Mouse (Mus musculus): ENCODE measurements around the gene Hnrnpf. TPM values are rescaled to one million over a fixed set of nuclear protein-coding genes. Genes with fewer than 3 reads are reported as not detected.

Gene Hnrnpf
- polyA plus RNA-seq, 1 experiment from 2014 or later, result 487 TPM

DNA sequence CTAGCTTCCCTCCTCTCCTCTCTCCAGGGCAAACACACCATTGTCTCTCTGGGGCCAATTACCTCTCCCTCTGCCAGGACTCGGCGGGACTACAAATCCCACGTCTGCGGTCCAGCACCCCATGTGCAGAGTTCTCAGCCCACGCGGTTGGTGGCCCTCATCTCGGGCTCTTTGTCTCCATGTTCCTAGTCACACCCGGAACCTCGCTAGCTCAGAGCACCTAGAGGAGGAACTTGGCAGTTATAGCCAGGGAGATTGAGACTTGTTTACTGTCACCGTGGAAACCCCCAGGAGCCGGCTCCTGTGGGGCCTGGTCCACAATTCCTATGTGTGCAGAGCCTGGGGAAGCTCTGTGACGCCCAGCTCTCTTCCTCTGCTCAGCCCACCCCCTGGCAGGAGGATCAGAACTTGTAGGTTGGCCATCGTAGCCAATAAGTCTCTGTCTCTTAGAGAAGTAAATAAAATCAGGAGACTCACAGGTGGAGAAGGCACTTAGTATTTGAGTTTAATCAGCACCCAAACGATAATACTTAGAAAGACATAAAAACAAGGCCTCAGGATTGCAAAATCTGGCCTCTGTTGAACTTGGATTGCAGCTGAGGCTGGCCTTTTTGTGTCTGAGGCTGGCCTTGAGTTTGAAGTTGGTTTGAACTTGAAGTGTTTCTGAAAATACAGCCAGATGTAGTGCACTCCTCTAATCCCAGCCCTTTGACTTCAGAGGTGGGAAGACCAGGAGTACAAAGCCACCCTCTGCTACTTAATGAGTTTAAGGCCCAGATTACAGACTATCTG, 8.6 kb upstream of the Hnrnpf start:
- H3K4me1 ChIP-seq (replicated peaks), result peaks cover 54% of the 10 kb centered on the region
- 46% methylated on average over 14 of the region's 14 CpGs for WGBS (ENCODE audit: insufficient replicate concordance)
- H3K27me3 ChIP-seq, result no peaks in the 10 kb centered on the region
- H3K9ac ChIP-seq, result no peak overlapping the region
- ATAC-seq (ENCODE audit: insufficient read depth), result no peak
- H3K4me3 ChIP-seq (replicated peaks), result no peak overlapping the region
- H3K4me2 ChIP-seq, result no peak overlapping the region
- H3K9me3 ChIP-seq (replicated peaks), result no peaks in the 10 kb centered on the region
- H3K36me3 ChIP-seq (replicated peaks), result no peaks in the 10 kb centered on the region
- H3K27ac ChIP-seq (replicated peaks), result no peak overlapping the region

DNA sequence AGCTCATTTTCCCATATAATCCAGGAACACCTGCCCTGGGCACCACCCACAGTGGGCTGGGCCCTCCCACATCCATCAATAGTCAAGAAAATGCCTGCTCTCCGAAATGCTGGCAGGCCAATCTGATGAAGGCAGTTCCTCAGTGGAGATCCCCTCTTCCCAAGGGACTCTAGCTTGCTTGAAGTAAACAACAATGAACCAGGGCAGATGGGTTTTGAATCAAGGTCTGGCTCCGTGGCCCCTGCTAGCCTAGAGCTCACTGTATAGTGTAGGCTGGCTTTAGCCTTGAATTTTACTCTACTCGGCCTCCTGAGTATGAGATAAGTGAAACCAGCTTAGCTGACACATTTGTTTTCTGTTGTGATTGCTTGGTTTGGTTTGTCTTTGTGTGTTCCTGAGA, 7.7 kb upstream of the Hnrnpf start:
- no peak overlapping the region for H3K27ac ChIP-seq (replicated peaks)
- no peaks in the 10 kb centered on the region for H3K9me3 ChIP-seq (replicated peaks)
- H3K4me3 ChIP-seq (replicated peaks), result no peak overlapping the region
- ATAC-seq (ENCODE audit: insufficient read depth), result no peak
- 56% methylated on average over 3 of the region's 3 CpGs for WGBS (ENCODE audit: insufficient replicate concordance)
- no peak overlapping the region for H3K9ac ChIP-seq
- no peak overlapping the region for H3K4me2 ChIP-seq
- peaks cover 46% of the 10 kb centered on the region for H3K4me1 ChIP-seq (replicated peaks)
- H3K27me3 ChIP-seq, result no peaks in the 10 kb centered on the region
- H3K36me3 ChIP-seq (replicated peaks), result no peaks in the 10 kb centered on the region

DNA sequence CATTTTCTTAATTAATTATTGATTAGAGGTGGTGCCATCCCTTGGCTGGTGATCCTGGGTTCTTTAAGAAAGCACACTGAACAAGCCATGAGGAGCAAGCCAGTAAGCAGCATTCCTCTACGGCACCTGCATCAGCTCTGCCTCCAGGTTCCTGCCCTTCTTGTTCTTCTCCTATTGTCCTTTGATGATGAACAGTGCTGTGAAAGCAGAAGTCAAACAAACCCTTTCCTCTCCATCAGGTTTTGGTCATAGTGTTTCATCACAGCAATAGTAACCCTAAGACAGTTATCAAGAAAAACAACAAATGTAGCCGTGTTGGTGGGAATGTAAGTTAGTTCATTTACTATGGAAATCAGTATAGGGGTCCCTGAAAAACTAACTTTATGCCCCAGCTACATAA, 6.7 kb upstream of the Hnrnpf start:
- Histone ChIP-seq H3K27ac (replicated peaks) (no peak overlapping the region), H3K4me3 (replicated peaks) (no peak overlapping the region), H3K9me3 (replicated peaks) (no peaks in the 10 kb centered on the region), H3K4me2 (no peak overlapping the region), H3K4me1 (replicated peaks) (peaks cover 36% of the 10 kb centered on the region), H3K27me3 (no peaks in the 10 kb centered on the region), H3K36me3 (replicated peaks) (no peaks in the 10 kb centered on the region), H3K9ac (no peak overlapping the region)
- WGBS (ENCODE audit: insufficient replicate concordance), result 75% methylated on average over 2 of the region's 2 CpGs
- ATAC-seq (ENCODE audit: insufficient read depth), result no peak

DNA sequence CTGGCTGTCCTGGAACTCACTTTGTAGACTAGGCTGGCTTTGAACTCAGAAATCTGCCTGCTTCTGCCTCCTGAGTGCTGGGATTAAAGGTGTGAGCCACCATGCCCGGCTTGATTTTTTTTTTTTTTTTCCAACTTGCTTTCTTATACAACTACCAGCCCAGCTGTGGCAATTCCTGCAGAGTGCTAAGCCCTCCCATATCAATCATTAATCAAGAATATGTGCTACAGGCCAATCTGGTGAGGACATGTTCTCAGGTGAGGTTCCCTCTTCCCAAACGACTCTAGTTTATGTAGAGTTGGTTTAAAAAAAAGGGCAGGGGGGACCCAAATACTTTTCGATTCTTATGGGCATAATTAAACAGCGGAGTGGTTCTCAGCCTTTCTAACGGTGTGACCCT, 2.3 kb upstream of the Hnrnpf start:
- Histone ChIP-seq H3K9ac (no peak overlapping the region), H3K9me3 (replicated peaks) (no peaks in the 10 kb centered on the region), H3K36me3 (replicated peaks) (no peaks in the 10 kb centered on the region), H3K4me2 (no peak overlapping the region), H3K4me3 (replicated peaks) (no peak overlapping the region), H3K27ac (replicated peaks) (no peak overlapping the region), H3K27me3 (no peaks in the 10 kb centered on the region), H3K4me1 (replicated peaks) (peaks cover 37% of the 10 kb centered on the region)
- 61% methylated on average over 5 of the region's 5 CpGs for WGBS (ENCODE audit: insufficient replicate concordance)
- ATAC-seq (ENCODE audit: insufficient read depth), result no peak

DNA sequence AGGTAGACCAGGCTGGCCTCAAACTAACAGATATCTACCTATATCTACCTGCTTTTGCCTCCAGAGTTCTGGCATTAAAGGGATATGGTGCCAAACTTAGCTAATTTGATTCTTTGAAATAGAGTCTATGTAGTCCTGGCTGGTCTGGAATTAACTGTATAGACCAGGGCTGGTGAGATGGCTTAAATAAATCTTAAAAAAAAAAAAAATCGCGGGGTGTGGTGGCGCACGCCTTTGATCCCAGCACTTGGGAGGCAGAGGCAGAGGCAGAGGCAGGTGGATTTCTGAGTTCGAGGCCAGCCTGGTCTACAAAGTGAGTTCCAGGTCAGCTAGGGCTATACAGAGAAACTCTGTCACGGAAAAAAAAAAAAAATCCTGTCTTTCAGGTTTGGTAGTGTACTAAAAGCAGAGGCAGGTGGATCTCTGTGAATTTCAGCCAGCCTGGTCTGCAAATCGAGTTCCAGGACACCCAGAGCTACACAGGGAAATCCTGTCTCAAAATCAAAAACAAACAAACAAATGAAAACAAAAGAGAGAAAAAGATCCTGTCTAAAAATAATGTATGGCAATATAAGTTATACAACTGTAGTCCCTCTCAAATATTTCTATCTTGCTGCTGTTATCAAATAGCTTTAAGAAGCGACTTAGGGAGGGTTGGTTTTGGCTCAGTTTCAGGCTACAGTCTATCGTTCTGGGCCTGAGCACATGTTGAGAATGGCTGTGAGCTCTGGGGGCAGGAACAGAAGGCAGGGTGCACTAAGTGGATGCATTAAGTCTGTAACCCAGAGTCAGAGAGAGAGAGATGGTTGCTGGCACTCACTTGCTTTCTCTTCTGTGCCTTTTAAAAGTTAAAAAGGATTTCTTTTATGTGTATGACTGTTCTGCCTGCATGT, 1.6 kb downstream of the Hnrnpf start:
- Histone ChIP-seq H3K27ac (replicated peaks) (peak overlapping the region; percentile 76; the same call in 1 of the 2 replicates), H3K27me3 (no peaks in the 10 kb centered on the region), H3K4me2 (peak overlapping the region; percentile 13; the same call in 1 of the 2 replicates), H3K36me3 (replicated peaks) (no peaks in the 10 kb centered on the region), H3K9ac (peak overlapping the region; percentile 6; the same call in 1 of the 2 replicates), H3K9me3 (replicated peaks) (no peaks in the 10 kb centered on the region), H3K4me3 (replicated peaks) (no peak overlapping the region), H3K4me1 (replicated peaks) (peaks cover 55% of the 10 kb centered on the region)
- no peak for ATAC-seq (ENCODE audit: insufficient read depth)
- 56% methylated on average over 9 of the region's 9 CpGs for WGBS (ENCODE audit: insufficient replicate concordance)

DNA sequence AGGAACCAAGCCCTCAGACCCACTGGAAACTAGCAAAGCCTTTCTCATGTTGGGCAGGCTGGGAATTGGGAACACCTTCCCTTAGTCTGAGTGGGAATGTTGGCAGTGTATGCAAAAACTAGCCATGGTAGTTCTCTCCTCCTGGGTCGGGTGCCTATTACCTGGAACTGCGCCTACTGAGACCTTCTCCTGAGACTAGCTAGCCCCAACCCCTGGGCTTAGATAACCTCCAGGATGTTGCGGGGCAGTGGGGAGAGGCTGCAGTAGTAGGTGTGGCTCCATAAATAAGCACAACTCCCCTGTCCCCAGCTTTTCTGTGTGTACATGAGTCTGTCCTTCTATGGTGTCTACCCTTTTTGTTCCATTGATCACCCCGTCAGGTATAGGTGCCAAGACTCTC, 2.4 kb downstream of the Hnrnpf start:
- Histone ChIP-seq H3K9ac (0 out of 2 replicates have a peak overlapping the region, but pooled peaks have one; percentile 2), H3K4me2 (peak overlapping the region; percentile 13; the same call in 1 of the 2 replicates), H3K4me3 (replicated peaks) (no peak overlapping the region), H3K4me1 (replicated peaks) (peaks cover 55% of the 10 kb centered on the region), H3K9me3 (replicated peaks) (no peaks in the 10 kb centered on the region), H3K27ac (replicated peaks) (peak overlapping the region; percentile 57), H3K36me3 (replicated peaks) (no peaks in the 10 kb centered on the region), H3K27me3 (no peaks in the 10 kb centered on the region)
- ATAC-seq (ENCODE audit: insufficient read depth), result no peak
- 38% methylated on average over 4 of the region's 4 CpGs for WGBS (ENCODE audit: insufficient replicate concordance)

DNA sequence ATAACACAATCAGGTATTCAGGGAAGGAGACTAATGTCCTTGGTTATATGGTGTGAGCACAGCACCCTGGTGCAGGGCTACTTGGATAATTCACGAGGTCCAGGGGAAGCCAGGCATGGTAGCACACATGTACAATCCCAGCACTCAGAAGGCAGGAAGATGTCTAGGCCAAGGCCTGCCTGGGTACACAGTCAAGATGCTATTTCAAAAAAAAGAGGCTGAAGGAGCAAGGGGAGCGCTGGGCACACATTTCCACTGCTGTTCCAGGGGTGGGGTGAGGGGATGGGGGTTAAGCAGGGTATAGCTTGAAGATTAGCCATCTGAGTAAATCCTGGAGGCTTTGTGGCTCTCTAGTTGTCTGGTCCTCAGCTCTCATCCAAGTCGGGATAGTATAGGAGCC, 3.7 kb downstream of the Hnrnpf start:
- ATAC-seq (ENCODE audit: insufficient read depth), result no peak
- Histone ChIP-seq H3K4me1 (replicated peaks) (peaks cover 59% of the 10 kb centered on the region), H3K27ac (replicated peaks) (peak overlapping the region; percentile 57), H3K4me3 (replicated peaks) (no peak overlapping the region), H3K9me3 (replicated peaks) (no peaks in the 10 kb centered on the region), H3K4me2 (no peak overlapping the region), H3K27me3 (no peaks in the 10 kb centered on the region), H3K36me3 (replicated peaks) (no peaks in the 10 kb centered on the region), H3K9ac (no peak overlapping the region)
- 78% methylated on average over 3 of the region's 3 CpGs for WGBS (ENCODE audit: insufficient replicate concordance)

DNA sequence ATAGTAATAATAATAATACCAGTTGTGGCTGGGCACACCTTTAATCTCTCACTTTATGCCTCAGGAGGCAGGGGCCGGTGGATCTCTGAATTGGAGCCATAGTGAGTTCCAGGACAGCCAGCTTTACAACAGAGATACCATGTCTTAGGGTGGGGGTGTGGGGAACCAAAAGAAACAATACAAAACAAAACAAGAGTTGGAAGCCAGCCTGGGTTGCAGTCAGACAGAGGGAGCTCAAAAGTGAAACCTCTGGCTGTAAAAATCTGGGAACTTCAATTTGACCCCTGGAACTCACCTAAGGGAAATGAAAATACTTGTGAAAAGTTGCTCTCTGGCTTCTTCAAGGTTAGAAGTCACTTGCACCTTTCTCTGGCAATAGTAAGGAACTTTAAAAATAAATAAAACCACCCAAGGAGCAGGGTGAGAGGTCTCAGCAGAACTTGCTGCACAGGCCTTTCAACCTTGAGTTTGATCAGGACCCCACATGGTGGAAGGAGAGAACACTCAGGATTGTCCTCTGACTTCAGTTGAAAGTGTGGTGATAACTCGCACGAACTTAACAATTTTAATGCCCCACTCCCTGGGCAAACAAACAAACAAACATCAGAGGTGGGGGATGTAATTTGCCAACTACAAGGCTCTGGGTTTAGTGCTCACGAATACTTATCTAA, 5.3 kb downstream of the Hnrnpf start:
- peak overlapping the region; percentile 63 for H3K9ac ChIP-seq
- H3K9me3 ChIP-seq (replicated peaks), result no peaks in the 10 kb centered on the region
- no peak for ATAC-seq (ENCODE audit: insufficient read depth)
- WGBS (ENCODE audit: insufficient replicate concordance), result 8% methylated on average over 4 of the region's 4 CpGs
- no peaks in the 10 kb centered on the region for H3K36me3 ChIP-seq (replicated peaks)
- peak overlapping the region; percentile 84 for H3K27ac ChIP-seq (replicated peaks)
- no peaks in the 10 kb centered on the region for H3K27me3 ChIP-seq
- H3K4me2 ChIP-seq, result peak overlapping the region; percentile 98
- peaks cover 62% of the 10 kb centered on the region for H3K4me1 ChIP-seq (replicated peaks)
- peak overlapping the region; percentile 88 for H3K4me3 ChIP-seq (replicated peaks)

DNA sequence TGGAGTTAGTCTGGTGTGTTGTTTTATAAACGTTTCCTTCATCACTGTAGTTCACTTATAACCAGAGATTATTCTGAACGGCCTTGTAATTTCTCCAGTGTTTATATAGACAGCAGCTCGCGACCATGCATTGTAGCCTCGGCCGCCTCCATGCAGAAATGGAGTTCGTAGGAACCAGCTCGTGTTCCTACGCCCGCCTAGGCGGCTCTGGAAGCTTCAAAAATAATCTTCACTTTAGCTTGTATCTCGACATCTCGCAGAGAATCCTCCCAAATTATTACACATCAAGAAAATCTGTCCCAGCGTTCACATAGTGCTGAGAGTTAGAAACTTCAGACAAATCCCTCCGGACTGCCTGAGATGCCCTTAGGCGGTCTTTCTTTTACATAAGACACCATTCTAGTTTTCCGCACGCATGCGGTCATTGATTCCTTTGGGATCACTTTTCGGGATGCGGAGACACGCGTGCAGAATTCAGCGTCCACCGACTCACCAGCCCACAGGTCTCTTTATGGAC, 5.9 kb downstream of the Hnrnpf start:
- Histone ChIP-seq H3K4me3 (replicated peaks) (peak overlapping the region; percentile 88), H3K9me3 (replicated peaks) (no peaks in the 10 kb centered on the region), H3K27me3 (no peaks in the 10 kb centered on the region), H3K36me3 (replicated peaks) (no peaks in the 10 kb centered on the region), H3K4me1 (replicated peaks) (peaks cover 60% of the 10 kb centered on the region), H3K4me2 (peak overlapping the region; percentile 98), H3K9ac (peak overlapping the region; percentile 63), H3K27ac (replicated peaks) (peak overlapping the region; percentile 84)
- peak; percentile 7 for ATAC-seq (ENCODE audit: insufficient read depth)
- WGBS (ENCODE audit: insufficient replicate concordance), result under 1% methylated on average over 25 of the region's 25 CpGs

DNA sequence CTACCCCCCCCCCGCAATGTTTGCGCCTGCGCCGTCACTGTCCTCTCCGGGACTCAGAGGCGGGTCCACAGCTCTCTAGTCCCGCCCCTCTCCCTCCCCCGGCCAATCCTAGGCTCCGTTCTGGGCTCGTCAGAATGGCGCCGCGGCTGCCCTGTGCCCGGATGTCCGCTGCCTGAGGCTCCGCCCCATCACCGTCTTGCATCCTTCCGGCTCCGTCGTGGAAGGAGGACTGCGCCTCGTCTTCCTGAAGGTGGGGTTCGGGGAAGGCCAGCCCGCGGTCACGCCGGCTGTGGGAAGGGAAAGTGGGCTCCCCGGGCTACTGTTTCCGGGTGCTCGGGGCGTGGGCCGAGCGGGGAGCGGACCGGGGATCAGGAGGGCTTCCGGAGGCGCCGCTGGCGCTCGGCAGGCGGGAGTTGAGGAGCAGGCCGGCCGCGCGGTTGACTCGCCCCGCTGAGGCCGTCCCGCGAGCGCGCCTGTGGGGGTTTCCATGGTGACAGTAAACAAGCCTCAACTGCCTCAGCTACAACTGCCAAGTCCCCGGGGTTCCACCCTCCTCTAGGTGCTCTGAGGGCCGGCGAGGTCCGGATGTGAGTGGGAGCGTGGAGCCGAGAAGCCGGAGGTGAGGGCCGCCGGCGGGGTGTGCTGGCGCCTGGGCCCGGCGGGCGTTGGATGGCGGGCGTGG, 6.6 kb downstream of the Hnrnpf start:
- peak; percentile 90 for ATAC-seq (ENCODE audit: insufficient read depth)
- Histone ChIP-seq H3K9ac (peak overlapping the region; percentile 89), H3K4me1 (replicated peaks) (peaks cover 59% of the 10 kb centered on the region), H3K4me2 (peak overlapping the region; percentile 98), H3K36me3 (replicated peaks) (no peaks in the 10 kb centered on the region), H3K27ac (replicated peaks) (peak overlapping the region; percentile 96), H3K9me3 (replicated peaks) (no peaks in the 10 kb centered on the region), H3K27me3 (no peaks in the 10 kb centered on the region), H3K4me3 (replicated peaks) (peak overlapping the region; percentile 88)
- under 1% methylated on average over 66 of the region's 68 CpGs for WGBS (ENCODE audit: insufficient replicate concordance)

Measured in liver, embryonic 15.5 days (tissue).